Mouse (Mus musculus): Measurements from ENCODE around the gene Gm11634. TPM values are rescaled to one million over a fixed set of nuclear protein-coding genes. Genes with fewer than 3 reads are reported as not detected.

The Gm11634 gene
- total RNA-seq, 2 experiments from 2014 or later, result not detected

GRCm38 (mm10) chr11:101582054-101583035 lies 16.7 kb downstream of the Gm11634 start, which contains the start of gene Tmem106a:
TSS of gene Tmem106a (plus strand) at chr11:101582242.
- Histone ChIP-seq H3K4me3 (peak within 1 kb of the TSS; percentile 36), H3K27ac (no peak within 1 kb of the TSS)
- no peak for DNase-seq (ENCODE audit: extremely low spot score in 1 of 2, low spot score in 2 of 2)
- TF ChIP-seq CTCF (IDR thresholded peaks at IDR 0.05), result no peak
- intact Hi-C loops (cut with DNase I), result no loop called here

- Histone ChIP-seq H3K27ac (no peak overlapping the region), H3K4me3 (no peak overlapping the region)
- TF ChIP-seq CTCF (IDR thresholded peaks at IDR 0.05), result no peak
- intact Hi-C loops (cut with DNase I), result no loop called here
- DNase-seq (ENCODE audit: extremely low spot score in 1 of 2, low spot score in 2 of 2), result no peak
Observed at GRCm38 (mm10) chr11:101581081-101581764, 17.8 kb downstream of the Gm11634 start.

- H3K27ac ChIP-seq, result no peak overlapping the region
- intact Hi-C loops (cut with DNase I), result no loop called here
- TF ChIP-seq CTCF (IDR thresholded peaks at IDR 0.05), result peak; percentile 38
- DNase-seq (ENCODE audit: extremely low spot score in 1 of 2, low spot score in 2 of 2), result no peak
- H3K4me3 ChIP-seq, result no peak overlapping the region
Observed at GRCm38 (mm10) chr11:101576116-101576515, 22.9 kb downstream of the Gm11634 start.

GRCm38 (mm10) chr11:101568421-101568820 lies 30.6 kb downstream of the Gm11634 start:
- no peak for TF ChIP-seq CTCF (IDR thresholded peaks at IDR 0.05)
- Histone ChIP-seq H3K4me3 (no peak overlapping the region), H3K27ac (no peak overlapping the region)
- intact Hi-C loops (cut with DNase I), result loop anchor here (5.0 kb wide), 1 partner anchor 189 kb away; no protein-coding TSS in a partner anchor
- no peak for DNase-seq (ENCODE audit: extremely low spot score in 1 of 2, low spot score in 2 of 2)

- peak; percentile 84 for TF ChIP-seq CTCF (IDR thresholded peaks at IDR 0.05)
- DNase-seq (ENCODE audit: extremely low spot score in 1 of 2, low spot score in 2 of 2), result no peak
- intact Hi-C loops (cut with DNase I), result no loop called here
Observed at GRCm38 (mm10) chr11:101562391-101562790, 36.7 kb downstream of the Gm11634 start.

GRCm38 (mm10) chr11:101556954-101557353 lies 42.1 kb downstream of the Gm11634 start:
- no peak overlapping the region for H3K27ac ChIP-seq
- no peak for TF ChIP-seq CTCF (IDR thresholded peaks at IDR 0.05)
- intact Hi-C loops (cut with DNase I), result no loop called here
- DNase-seq (ENCODE audit: extremely low spot score in 1 of 2, low spot score in 2 of 2), result no peak
- no peak overlapping the region for H3K4me3 ChIP-seq

More at GRCm38 (mm10) chr11:101562391-101562790, 36.7 kb downstream of the Gm11634 start:
- no peak overlapping the region for H3K4me3 ChIP-seq
- no peak overlapping the region for H3K27ac ChIP-seq

GRCm38 (mm10) chr11:101556541-101556940 lies 42.5 kb downstream of the Gm11634 start:
- TF ChIP-seq CTCF (IDR thresholded peaks at IDR 0.05), result no peak
- intact Hi-C loops (cut with DNase I), result no loop called here
- Histone ChIP-seq H3K27ac (no peak overlapping the region), H3K4me3 (no peak overlapping the region)
- no peak for DNase-seq (ENCODE audit: extremely low spot score in 1 of 2, low spot score in 2 of 2)

GRCm38 (mm10) chr11:101553354-101553930 lies 45.6 kb downstream of the Gm11634 start:
- Histone ChIP-seq H3K4me3 (peak overlapping the region; percentile 85), H3K27ac (peak overlapping the region; percentile 92)
- TF ChIP-seq CTCF (IDR thresholded peaks at IDR 0.05), result no peak
- intact Hi-C loops (cut with DNase I), result loop anchor here (2.0 kb wide), 2 partner anchors 85 to 127 kb away; no protein-coding TSS in a partner anchor
- no peak for DNase-seq (ENCODE audit: extremely low spot score in 1 of 2, low spot score in 2 of 2)

GRCm38 (mm10) chr11:101552476-101553300 lies 46.4 kb downstream of the Gm11634 start:
- peak; percentile 93 to 98 for DNase-seq (ENCODE audit: extremely low spot score in 1 of 2, low spot score in 2 of 2)
- intact Hi-C loops (cut with DNase I), result loop anchor here (1.0 to 2.0 kb wide), 3 partner anchors 84 to 126 kb away; partner anchors contain the start of gene Rpl27
- Histone ChIP-seq H3K27ac (peak overlapping the region; percentile 100), H3K4me3 (peak overlapping the region; percentile 85)
- TF ChIP-seq CTCF (IDR thresholded peaks at IDR 0.05), result peak; percentile 32

- peak within 1 kb of the TSS; percentile 100 for H3K27ac ChIP-seq
- H3K4me3 ChIP-seq, result peak within 1 kb of the TSS; percentile 85
- intact Hi-C loops (cut with DNase I), result loop anchor here (1.0 to 2.0 kb wide), 3 partner anchors 83 to 125 kb away; partner anchors contain the start of gene Rpl27
- TF ChIP-seq CTCF (IDR thresholded peaks at IDR 0.05), result no peak; the same call in 1 of the 2 replicates
- DNase-seq (ENCODE audit: extremely low spot score in 1 of 2, low spot score in 2 of 2), result peak; percentile 78 to 88
Observed at GRCm38 (mm10) chr11:101551751-101552475, 47.1 kb downstream of the Gm11634 start, which contains the start of the genes Brca1 and Nbr1. TSS of gene Brca1 (minus strand) at chr11:101551955. TSS of gene Nbr1 (plus strand) at chr11:101552149.

Measured in left cerebral cortex, adult 2 months (tissue).